Mouse (Mus musculus) liver, embryonic 14.5 days (tissue): ENCODE results near the gene St3gal6. TPM values are rescaled to one million over a fixed set of nuclear protein-coding genes. Genes with fewer than 3 reads are reported as not detected.

Experiments
- ATAC-seq: fragments of 200-750 bp; cut with Nextera tagmentation; 2 replicates; pipeline ENCODE4 v1.8.0; 2017; ENCODE audit warnings: moderate number of reproducible peaks, mild to moderate bottlenecking, moderate library complexity; ENCODE audit not compliant: insufficient read depth
- DNase-seq, 3 experiments: peaks; one replicate each; pipeline ENCODE4 v3.0.0-alpha.2; 2012 to 2013; ENCODE audit warnings: low read depth in 3 of 3, low spot score in 3 of 3
- H3K27ac ChIP-seq: fragments of 300-500 bp; sonication (generic); 2 replicates; pipeline ENCODE4 v1.5.1; 2014; ENCODE audit warnings: moderate library complexity, mild to moderate bottlenecking, control low read depth, inconsistent platforms
- H3K27me3 ChIP-seq: fragments of 300-500 bp; sonication (generic); 2 replicates; pipeline ENCODE4 v1.6.1; 2014; ENCODE audit warnings: mild to moderate bottlenecking, low read length, moderate library complexity; ENCODE audit not compliant: control insufficient read depth, insufficient read depth
- H3K36me3 ChIP-seq: fragments of 300-500 bp; sonication (generic); replicated peaks from 2 replicates; pipeline ENCODE4 v1.6.1; 2014; ENCODE audit warnings: low read depth; ENCODE audit not compliant: control insufficient read depth, insufficient read depth
- H3K4me1 ChIP-seq, 2 experiments: fragments of 200-500 bp in 1 of 2; fragments of 300-500 bp in 1 of 2; sonication (generic) in 1 of 2; replicated peaks; 2 replicates each; pipeline ENCODE4 v1.6.1; 2012 to 2014; ENCODE audit warnings: antibody characterized with exemption in 1 of 2, inconsistent platforms in 1 of 2, low read length in 1 of 2; ENCODE audit not compliant: control insufficient read depth in 2 of 2, insufficient read depth in 2 of 2
- H3K4me2 ChIP-seq: fragments of 300-500 bp; sonication (generic); 2 replicates; pipeline ENCODE4 v1.6.1; 2014; ENCODE audit warnings: low read depth, mild to moderate bottlenecking, control low read depth, moderate library complexity
- H3K4me3 ChIP-seq, 2 experiments: fragments of 200-500 bp in 1 of 2; fragments of 300-500 bp in 1 of 2; sonication (generic) in 1 of 2; 2 replicates each; pipeline ENCODE4 v1.5.1; 2012 to 2014; ENCODE audit warnings: low read depth in 2 of 2, low read length in 2 of 2, mild to moderate bottlenecking in 2 of 2, control low read depth in 1 of 2, inconsistent platforms in 1 of 2, moderate library complexity in 1 of 2; ENCODE audit not compliant: insufficient read depth in 1 of 2
- H3K9ac ChIP-seq: fragments of 300-500 bp; sonication (generic); replicated peaks from 2 replicates; pipeline ENCODE4 v1.6.1; 2014; ENCODE audit warnings: mild to moderate bottlenecking, control low read depth, moderate library complexity
- H3K9me3 ChIP-seq: fragments of 300-500 bp; sonication (generic); 2 replicates; pipeline ENCODE4 v1.6.1; 2016; ENCODE audit warnings: low read length, mixed read lengths; ENCODE audit not compliant: control insufficient read depth
- CTCF ChIP-seq: IDR thresholded peaks from 2 replicates; pipeline ENCODE4 v1.5.1; 2016; ENCODE audit warnings: antibody characterized with exemption, low read depth, control low read depth
- EP300 ChIP-seq: IDR thresholded peaks from 2 replicates; pipeline ENCODE4 v1.6.1; 2016; ENCODE audit warnings: antibody characterized with exemption, low read depth
- WGBS: fragments of 180-500 bp; shearing (Covaris S2); extraction: QIAGEN DNeasy Blood & Tissue Kit; methylation state at CpG from one replicate; pipeline ENCODE4 v1.1.7; 2014; ENCODE audit not compliant: insufficient replicate concordance; 5-methylcytosine and 5-hydroxymethylcytosine counted together
- polyA plus RNA-seq, 2 experiments: library from polyadenylated mRNA; depleted of rRNA in 1 of 2; stranded (reverse) in 1 of 2; unstranded in 1 of 2; fragments of >200 nt; fragmentation: Nextera tagmentation in 1 of 2; extraction: Ambion mirVana in 1 of 2; gene quantifications; 2 replicates each; pipeline versions ENCODE4 v1.2.1 to v1.2.3; 2012 to 2014

Gene St3gal6
- polyA plus RNA-seq, 2 experiments = 10.4 to 25.6 TPM

DNA sequence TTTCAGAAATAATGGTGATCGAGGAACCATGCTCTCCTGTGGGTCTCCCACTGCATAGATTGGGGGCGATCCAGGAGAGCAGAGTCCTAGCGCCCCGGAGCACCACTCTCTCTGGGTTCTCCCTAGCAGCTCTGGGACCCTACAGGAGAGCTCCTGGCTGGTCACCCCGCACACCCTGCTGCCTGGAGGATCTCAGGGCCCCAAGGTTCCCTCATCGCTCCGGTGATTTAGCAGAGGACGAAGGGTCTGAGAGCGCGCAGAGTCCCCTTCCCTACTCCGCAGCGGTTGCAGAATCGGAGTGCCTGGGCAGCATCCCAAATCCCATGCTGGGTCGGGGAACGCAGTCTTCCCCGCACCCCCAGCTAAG, 1.4 kb downstream of the St3gal6 start:
- peaks cover 45 to 53% of the 10 kb centered on the region in 2 experiments for H3K4me1 ChIP-seq
- peak overlapping the region; percentile 64 for H3K27ac ChIP-seq
- peak overlapping the region; percentile 92 for H3K9ac ChIP-seq
- H3K4me3 ChIP-seq = peak overlapping the region; percentile 91
- H3K27me3 ChIP-seq = no peaks in the 10 kb centered on the region
- ATAC-seq (peak; percentile 49), DNase-seq (no peak)
- no peaks in the 10 kb centered on the region for H3K9me3 ChIP-seq
- H3K4me2 ChIP-seq = peak overlapping the region; percentile 76
- H3K36me3 ChIP-seq = no peaks in the 10 kb centered on the region
- 0% methylated on average over 16 of the region's 16 CpGs for WGBS
- TF ChIP-seq CTCF = peak; percentile 2; the same call in 1 of the 2 replicates
- TF ChIP-seq EP300 = no peak

- peaks cover 44 to 49% of the 10 kb centered on the region in 2 experiments for H3K4me1 ChIP-seq
Observed at GRCm38 (mm10) chr16:58521900-58522299, 2.1 kb downstream of the St3gal6 start.

DNA sequence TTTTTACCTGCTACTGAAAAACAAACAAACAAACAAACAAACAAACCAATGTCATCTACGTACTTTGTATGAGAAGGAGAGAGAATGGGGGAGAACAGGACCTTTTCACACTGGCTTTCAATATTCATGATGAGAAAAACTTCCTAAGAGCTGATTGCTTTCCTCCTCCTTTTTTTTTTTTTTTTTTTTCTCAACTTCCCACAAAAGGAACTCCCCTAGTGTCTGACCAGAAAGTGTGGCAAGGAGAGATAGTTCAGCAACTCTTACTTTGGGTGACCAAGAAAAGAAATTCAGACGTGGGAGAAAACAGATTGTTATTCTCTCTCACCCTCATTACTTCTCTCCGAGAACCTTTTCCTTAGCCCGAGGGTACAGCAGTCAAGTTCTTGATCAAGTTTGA, 2.9 kb downstream of the St3gal6 start:
- H3K27ac ChIP-seq = peak overlapping the region; percentile 81
- TF ChIP-seq CTCF = no peak
- TF ChIP-seq EP300 = no peak
- H3K4me1 ChIP-seq = peaks cover 40 to 47% of the 10 kb centered on the region in 2 experiments
- H3K9me3 ChIP-seq = no peaks in the 10 kb centered on the region
- WGBS = 23% methylated on average over 4 of the region's 4 CpGs
- H3K9ac ChIP-seq = peak overlapping the region; percentile 92
- peak overlapping the region; percentile 91 for H3K4me3 ChIP-seq
- DNase-seq = no peak
- no peaks in the 10 kb centered on the region for H3K36me3 ChIP-seq
- no peaks in the 10 kb centered on the region for H3K27me3 ChIP-seq
- ATAC-seq = no peak
- peak overlapping the region; percentile 76 for H3K4me2 ChIP-seq

More at GRCm38 (mm10) chr16:58521900-58522299, 2.1 kb downstream of the St3gal6 start:
- peak overlapping the region; percentile 91 for H3K4me3 ChIP-seq
- H3K9me3 ChIP-seq = no peaks in the 10 kb centered on the region
- no peak for TF ChIP-seq EP300
- TF ChIP-seq CTCF = no peak
- 15% methylated on average over 7 of the region's 7 CpGs for WGBS
- H3K27me3 ChIP-seq = no peaks in the 10 kb centered on the region
- peak overlapping the region; percentile 64 for H3K27ac ChIP-seq
- H3K4me2 ChIP-seq = peak overlapping the region; percentile 76
- no peak for ATAC-seq
- peak overlapping the region; percentile 92 for H3K9ac ChIP-seq
- no peak for DNase-seq
- no peaks in the 10 kb centered on the region for H3K36me3 ChIP-seq

GRCm38 (mm10) chr16:58520457-58520856, 3.6 kb downstream of the St3gal6 start:
- peak overlapping the region; percentile 92 for H3K9ac ChIP-seq
- peak overlapping the region; percentile 81 for H3K27ac ChIP-seq
- ATAC-seq = peak; percentile 31; the same call in 1 of the 2 replicates
- TF ChIP-seq EP300 = 0 out of 2 replicates have a peak, but pooled peaks have one; percentile 30
- no peak for TF ChIP-seq CTCF
- peak overlapping the region; percentile 76 for H3K4me2 ChIP-seq
- WGBS = 27% methylated on average over 6 of the region's 6 CpGs
- no peaks in the 10 kb centered on the region for H3K36me3 ChIP-seq
- no peaks in the 10 kb centered on the region for H3K9me3 ChIP-seq
- H3K27me3 ChIP-seq = no peaks in the 10 kb centered on the region
- no peak for DNase-seq
- peaks cover 33 to 44% of the 10 kb centered on the region in 2 experiments for H3K4me1 ChIP-seq
- peak overlapping the region; percentile 49 to 91 for H3K4me3 ChIP-seq

DNA sequence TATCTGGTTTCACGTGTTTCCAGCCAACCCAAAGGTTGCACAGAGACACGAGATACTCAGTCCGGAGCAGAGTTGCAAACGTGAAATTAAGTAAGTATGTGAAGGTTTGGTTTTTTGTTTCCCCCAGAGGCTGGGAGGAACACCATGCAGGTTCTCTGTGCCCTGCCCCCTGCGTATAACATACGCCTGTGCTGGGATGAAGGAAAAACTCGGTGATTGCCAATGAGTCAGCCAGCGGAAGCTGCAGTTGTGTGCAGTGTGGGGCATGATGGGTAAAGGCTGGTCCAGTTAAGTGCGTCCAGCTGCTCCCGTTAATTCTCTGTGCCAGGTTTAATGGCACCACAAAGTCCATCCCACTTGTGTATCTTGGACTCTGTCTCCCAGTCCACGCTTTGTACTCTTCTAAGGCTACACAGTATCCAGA, 4.4 kb downstream of the St3gal6 start:
- Histone ChIP-seq H3K4me3 (peak overlapping the region; percentile 47 to 91), H3K27ac (peak overlapping the region; percentile 81), H3K9me3 (no peaks in the 10 kb centered on the region), H3K27me3 (no peaks in the 10 kb centered on the region), H3K4me2 (peak overlapping the region; percentile 76), H3K36me3 (no peaks in the 10 kb centered on the region), H3K9ac (peak overlapping the region; percentile 92), H3K4me1 (peaks cover 31 to 40% of the 10 kb centered on the region in 2 experiments)
- DNase-seq (no peak), ATAC-seq (peak; percentile 51)
- WGBS = 44% methylated on average over 11 of the region's 11 CpGs
- TF ChIP-seq EP300 (no peak), CTCF (0 out of 2 replicates have a peak, but pooled peaks have one; percentile 4)
